Mouse (Mus musculus) forebrain, postnatal 0 days (tissue): ENCODE results near the gene Zfp281. TPM values are rescaled to one million over a fixed set of nuclear protein-coding genes. Genes with fewer than 3 reads are reported as not detected.

ENCODE experiments used
- ATAC-seq: fragments of 200-750 bp; cut with Nextera tagmentation; 2 replicates; pipeline ENCODE4 v1.8.0; 2017; ENCODE audit warnings: mild to moderate bottlenecking, moderate library complexity
- DNase-seq: peaks from one replicate; pipeline ENCODE4 v3.0.0-alpha.2; 2015
- H3K27ac ChIP-seq: fragments of 300-500 bp; sonication (generic); 2 replicates; pipeline ENCODE4 v1.5.1; 2014; ENCODE audit warnings: low read depth, mild to moderate bottlenecking, antibody characterized with exemption, low read length, moderate library complexity, mixed read lengths
- H3K27me3 ChIP-seq: fragments of 300-500 bp; sonication (generic); 2 replicates; pipeline ENCODE4 v1.6.1; 2014; ENCODE audit warnings: mild to moderate bottlenecking, low read length, mixed read lengths; ENCODE audit not compliant: insufficient read depth
- H3K36me3 ChIP-seq: fragments of 300-500 bp; sonication (generic); 2 replicates; pipeline ENCODE4 v1.6.1; 2014; ENCODE audit warnings: mild to moderate bottlenecking, moderate library complexity; ENCODE audit not compliant: insufficient read depth
- H3K4me1 ChIP-seq: fragments of 300-500 bp; sonication (generic); 2 replicates; pipeline ENCODE4 v1.6.1; 2014; ENCODE audit warnings: antibody characterized with exemption; ENCODE audit not compliant: insufficient read depth
- H3K4me2 ChIP-seq: fragments of 300-500 bp; sonication (generic); 2 replicates; pipeline ENCODE4 v1.6.1; 2014; ENCODE audit warnings: low read depth, mild to moderate bottlenecking, moderate library complexity
- H3K4me3 ChIP-seq: fragments of 300-500 bp; sonication (generic); 2 replicates; pipeline ENCODE4 v1.5.1; 2014; ENCODE audit warnings: low read depth, low read length, mixed read lengths
- H3K9ac ChIP-seq: fragments of 300-500 bp; sonication (generic); 2 replicates; pipeline ENCODE4 v1.6.1; 2014; ENCODE audit warnings: mild to moderate bottlenecking
- H3K9me3 ChIP-seq: fragments of 300-500 bp; sonication (generic); 2 replicates; pipeline ENCODE4 v1.6.1; 2016; ENCODE audit warnings: low read length
- CTCF ChIP-seq: sonication (generic); IDR thresholded peaks from 2 replicates; pipeline ENCODE4 v1.5.1; 2016; ENCODE audit warnings: antibody characterized with exemption, control low read depth, low read depth
- WGBS: fragments of 180-500 bp; shearing (Covaris S2); extraction: QIAGEN DNeasy Blood & Tissue Kit; methylation state at CpG from one replicate; pipeline ENCODE4 v1.1.7; 2014; 5-methylcytosine and 5-hydroxymethylcytosine counted together
- polyA plus RNA-seq: library from polyadenylated mRNA; unstranded; fragments of >200 nt; fragmentation: Nextera tagmentation; extraction: Ambion mirVana; gene quantifications from 2 replicates; pipeline ENCODE4 v1.2.1, GENCODE M21; 2015
- total RNA-seq: library from RNA; depleted of rRNA; stranded (reverse); fragments of >200 nt; gene quantifications from 2 replicates; pipeline ENCODE4 v1.2.3, GENCODE M21; 2014

The Zfp281 gene
- total and polyA plus RNA-seq, 2 experiments from 2014 or later, result 23.5 to 43.6 TPM

GRCm38 (mm10) chr1:136588908-136589307 is 35.8 kb upstream of the Zfp281 start:
- Histone ChIP-seq H3K27ac (no peak overlapping the region), H3K36me3 (no peaks in the 10 kb centered on the region), H3K9ac (0 out of 2 replicates have a peak overlapping the region, but pooled peaks have one; percentile 19), H3K9me3 (no peaks in the 10 kb centered on the region), H3K27me3 (no peaks in the 10 kb centered on the region), H3K4me2 (peak overlapping the region; percentile 35), H3K4me1 (no peaks in the 10 kb centered on the region), H3K4me3 (peak overlapping the region; percentile 7; the same call in 1 of the 2 replicates)
- ATAC-seq (0 out of 2 replicates have a peak, but pooled peaks have one; percentile 23), DNase-seq (peak; percentile 33)
- WGBS, result 10% methylated on average over 9 of the region's 9 CpGs
- no peak; the same call in 1 of the 2 replicates for TF ChIP-seq CTCF

DNA sequence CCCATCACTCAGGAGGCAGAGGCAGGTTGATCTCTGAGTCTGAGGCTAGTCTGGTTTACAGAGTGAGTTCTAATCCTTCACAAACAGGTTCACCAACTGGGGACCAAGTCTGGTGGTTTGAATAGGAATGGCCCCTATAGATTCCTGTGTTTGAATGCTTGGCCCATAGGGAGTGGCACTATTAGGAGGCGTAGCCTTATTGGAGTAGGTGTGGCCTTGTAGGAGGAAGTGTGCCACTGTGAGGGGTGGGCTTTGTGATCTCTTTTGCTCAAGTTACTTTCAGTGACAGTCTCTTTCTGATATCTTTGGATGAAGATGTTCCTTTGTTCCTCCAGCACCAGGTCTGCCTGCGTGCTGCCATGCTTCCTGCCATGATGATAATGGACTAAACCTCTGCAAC is 32.0 kb upstream of the Zfp281 start:
- Histone ChIP-seq H3K36me3 (no peaks in the 10 kb centered on the region), H3K4me2 (no peak overlapping the region), H3K9me3 (no peaks in the 10 kb centered on the region), H3K4me1 (no peaks in the 10 kb centered on the region), H3K27me3 (no peaks in the 10 kb centered on the region), H3K4me3 (no peak overlapping the region), H3K27ac (no peak overlapping the region), H3K9ac (no peak overlapping the region)
- TF ChIP-seq CTCF, result no peak
- ATAC-seq (no peak), DNase-seq (no peak)
- 96% methylated on average over 2 of the region's 2 CpGs for WGBS

DNA sequence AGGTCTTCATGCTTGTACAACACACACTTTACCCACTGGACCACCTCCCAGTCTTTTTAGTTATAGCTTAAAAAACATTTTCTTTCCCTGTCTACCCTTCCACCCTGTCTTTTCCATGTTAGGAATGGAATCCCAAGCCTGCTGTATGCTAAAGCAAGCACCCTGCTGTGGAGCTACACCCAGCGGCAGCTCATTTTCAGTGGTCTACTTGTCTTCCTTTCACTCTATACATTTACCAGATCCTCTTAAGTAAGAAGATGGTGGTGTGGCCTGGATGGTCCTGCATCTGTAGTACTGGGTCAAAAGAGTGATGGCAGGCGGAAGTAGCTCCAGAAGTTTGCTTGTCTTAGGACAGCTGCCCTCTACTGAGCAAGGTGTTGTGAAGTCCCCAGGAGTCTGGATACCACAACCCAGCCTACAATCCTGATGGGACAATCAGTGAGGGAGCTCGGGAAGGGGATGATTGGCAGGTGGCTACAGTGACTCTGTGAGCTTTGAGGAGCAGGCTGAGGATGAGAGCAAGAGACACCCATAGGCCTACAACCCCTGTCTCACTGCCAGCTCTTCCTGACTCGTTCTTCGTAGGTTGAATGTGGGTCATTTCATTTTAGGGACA is 30.4 kb upstream of the Zfp281 start:
- 91% methylated on average over 5 of the region's 5 CpGs for WGBS
- DNase-seq, result no peak

DNA sequence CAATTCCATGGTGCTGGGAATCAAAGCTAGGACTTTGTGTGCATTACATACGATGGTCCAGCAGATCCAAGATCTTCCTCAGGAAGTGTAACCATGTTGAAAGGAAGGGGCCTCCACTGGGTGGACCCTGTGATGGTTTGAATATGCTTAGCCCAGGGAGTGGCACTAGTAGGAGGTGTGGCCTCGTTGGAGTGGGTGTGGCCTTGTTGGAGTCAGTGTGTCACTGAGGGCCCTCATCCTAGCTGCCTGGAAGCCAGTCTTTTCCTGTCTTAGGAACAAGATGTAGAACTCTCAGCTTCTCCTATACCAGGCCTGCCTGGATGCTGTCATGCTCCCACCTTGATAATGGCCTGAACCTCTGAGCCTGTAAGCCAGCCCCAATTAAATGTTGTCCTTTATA is 27.9 kb upstream of the Zfp281 start:
- Histone ChIP-seq H3K36me3 (no peaks in the 10 kb centered on the region), H3K4me1 (no peaks in the 10 kb centered on the region), H3K9ac (no peak overlapping the region), H3K27ac (no peak overlapping the region), H3K4me3 (no peak overlapping the region), H3K27me3 (no peaks in the 10 kb centered on the region), H3K4me2 (no peak overlapping the region), H3K9me3 (no peaks in the 10 kb centered on the region)
- ATAC-seq (no peak), DNase-seq (no peak)
- WGBS, result 84% methylated on average over 2 of the region's 2 CpGs
- no peak for TF ChIP-seq CTCF

More for the DNA sequence above, 30.4 kb upstream of the Zfp281 start:
- ATAC-seq, result no peak
- Histone ChIP-seq H3K27me3 (no peaks in the 10 kb centered on the region), H3K27ac (no peak overlapping the region), H3K4me3 (no peak overlapping the region), H3K9me3 (no peaks in the 10 kb centered on the region), H3K4me2 (no peak overlapping the region), H3K4me1 (no peaks in the 10 kb centered on the region), H3K36me3 (no peaks in the 10 kb centered on the region), H3K9ac (no peak overlapping the region)
- TF ChIP-seq CTCF, result no peak

GRCm38 (mm10) chr1:136598286-136598685 is 26.4 kb upstream of the Zfp281 start:
- H3K9me3 ChIP-seq, result no peaks in the 10 kb centered on the region
- no peak overlapping the region for H3K9ac ChIP-seq
- 69% methylated on average over 5 of the region's 5 CpGs for WGBS
- ATAC-seq, result no peak
- H3K36me3 ChIP-seq, result no peaks in the 10 kb centered on the region
- no peaks in the 10 kb centered on the region for H3K4me1 ChIP-seq
- H3K4me3 ChIP-seq, result no peak overlapping the region
- no peak for DNase-seq
- no peaks in the 10 kb centered on the region for H3K27me3 ChIP-seq
- H3K4me2 ChIP-seq, result no peak overlapping the region
- H3K27ac ChIP-seq, result no peak overlapping the region
- TF ChIP-seq CTCF, result no peak

DNA sequence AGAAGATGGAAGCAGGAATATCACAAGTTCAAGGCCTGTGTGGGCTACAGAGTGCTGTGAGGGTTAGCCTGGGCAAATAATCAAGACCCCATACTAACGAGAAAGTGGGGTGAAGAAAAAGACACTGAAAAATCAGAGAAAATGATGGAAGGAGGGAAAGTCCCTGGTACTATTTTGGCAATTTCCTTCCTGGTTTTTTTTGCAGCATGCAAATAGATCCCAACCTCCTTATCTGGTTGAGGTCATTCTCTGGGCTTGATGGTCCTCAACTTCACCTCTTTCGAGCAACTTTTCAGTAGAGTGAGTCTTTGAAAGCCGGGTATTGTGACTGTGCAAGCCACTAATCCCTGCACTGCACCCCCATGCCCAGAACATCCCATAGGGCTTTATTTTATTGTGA is 24.6 kb upstream of the Zfp281 start:
- Histone ChIP-seq H3K36me3 (no peaks in the 10 kb centered on the region), H3K4me1 (no peaks in the 10 kb centered on the region), H3K9ac (no peak overlapping the region), H3K4me3 (no peak overlapping the region), H3K27me3 (no peaks in the 10 kb centered on the region), H3K9me3 (no peaks in the 10 kb centered on the region), H3K4me2 (no peak overlapping the region), H3K27ac (no peak overlapping the region)
- TF ChIP-seq CTCF, result no peak
- no peak for DNase-seq
- 75% methylated on average over 3 of the region's 3 CpGs for WGBS
- no peak for ATAC-seq

- Histone ChIP-seq H3K4me2 (no peak overlapping the region), H3K9me3 (no peaks in the 10 kb centered on the region), H3K27me3 (no peaks in the 10 kb centered on the region), H3K4me3 (no peak overlapping the region), H3K9ac (no peak overlapping the region), H3K36me3 (no peaks in the 10 kb centered on the region), H3K27ac (no peak overlapping the region), H3K4me1 (no peaks in the 10 kb centered on the region)
- no peak for ATAC-seq
- WGBS, result 79% methylated on average over 9 of the region's 9 CpGs
- no peak for DNase-seq
- no peak for TF ChIP-seq CTCF
These were observed 23.9 kb upstream of the Zfp281 start for GRCm38 (mm10) chr1:136600647-136601345.
